Mouse (Mus musculus): ENCODE data around the gene S1pr4.

The S1pr4 gene

GRCm38 (mm10) chr10:81519227-81519977 lies 19.5 kb upstream of the S1pr4 start:
- no peak for DNase-seq

- DNase-seq = peak; percentile 72 to 74
These were observed 18.6 kb upstream of the S1pr4 start for GRCm38 (mm10) chr10:81518546-81518945.

GRCm38 (mm10) chr10:81517227-81517626 lies 17.3 kb upstream of the S1pr4 start:
- DNase-seq = no peak

- no peak for DNase-seq
These were observed 13.9 kb upstream of the S1pr4 start for GRCm38 (mm10) chr10:81513798-81514197.

- DNase-seq = no peak
These were observed 10.4 kb upstream of the S1pr4 start for GRCm38 (mm10) chr10:81510246-81510810.

GRCm38 (mm10) chr10:81507691-81508489 lies 8.0 kb upstream of the S1pr4 start:
- no peak for DNase-seq

GRCm38 (mm10) chr10:81507095-81507494 lies 7.2 kb upstream of the S1pr4 start:
- no peak for DNase-seq

- DNase-seq = no peak
These were observed 5.2 kb upstream of the S1pr4 start for GRCm38 (mm10) chr10:81505016-81505664.

GRCm38 (mm10) chr10:81502658-81503057 lies 2.7 kb upstream of the S1pr4 start:
- DNase-seq = peak; percentile 91 to 96

- no peak for DNase-seq
These were observed 1.9 kb upstream of the S1pr4 start for GRCm38 (mm10) chr10:81501863-81502262.

- no peak for DNase-seq
These were observed 556 bp downstream of the S1pr4 start for GRCm38 (mm10) chr10:81499250-81499901.

GRCm38 (mm10) chr10:81498316-81499249 lies 1.3 kb downstream of the S1pr4 start:
- peak in 1 of 2 experiments; percentile 27 for DNase-seq

- peak in 1 of 2 experiments; percentile 25 for DNase-seq
These were observed 2.3 kb downstream of the S1pr4 start for GRCm38 (mm10) chr10:81497401-81498270.

GRCm38 (mm10) chr10:81496969-81497368 lies 3.0 kb downstream of the S1pr4 start:
- peak in 1 of 2 experiments; percentile 17 for DNase-seq

- peak; percentile 98 to 100 for DNase-seq
These were observed 3.5 kb downstream of the S1pr4 start, which contains the start of gene Ncln for GRCm38 (mm10) chr10:81496264-81496901. Ncln (minus strand) TSS chr10:81496392.

GRCm38 (mm10) chr10:81495616-81496263 lies 4.2 kb downstream of the S1pr4 start:
- DNase-seq = no peak

GRCm38 (mm10) chr10:81495151-81495550 lies 4.8 kb downstream of the S1pr4 start:
- peak in 1 of 2 experiments; percentile 23 for DNase-seq

GRCm38 (mm10) chr10:81494260-81495041 lies 5.5 kb downstream of the S1pr4 start:
- peak in 1 of 2 experiments; percentile 17 for DNase-seq

All from cerebellum, adult 18-20 months (tissue).